Mouse (Mus musculus) MEL-GATA-1-ER (cell line): ENCODE measurements around the gene Cep83.
A peak's percentile ranks its signal among the peaks of the same experiment; 100 is the strongest.

Experiments
- DNase-seq: peaks from one replicate; pipeline ENCODE4 v3.0.0-alpha.2; 2012; ENCODE audit warnings: low read depth; ENCODE audit errors: extremely low read depth

Gene Cep83

DNA sequence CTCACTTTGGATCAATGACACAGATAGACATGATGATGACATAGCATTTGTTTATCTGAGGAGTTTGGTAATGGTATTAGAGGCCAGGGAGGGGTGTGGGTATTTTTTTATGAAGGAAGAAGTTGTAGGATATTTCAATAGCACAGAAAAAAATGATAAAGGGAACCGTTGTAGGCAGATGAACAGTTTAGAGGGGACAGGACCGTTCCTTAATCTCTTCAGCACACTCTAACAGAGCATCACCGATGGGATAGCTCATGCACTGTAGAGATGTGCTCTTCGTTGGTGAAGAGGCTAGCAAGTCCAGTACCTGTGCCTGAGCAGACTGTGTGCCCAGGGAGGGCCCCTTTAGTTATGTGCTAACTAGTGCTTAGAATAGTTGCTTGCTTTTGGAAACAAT, 90.9 kb downstream of the Cep83 start:
- no peak for DNase-seq

DNA sequence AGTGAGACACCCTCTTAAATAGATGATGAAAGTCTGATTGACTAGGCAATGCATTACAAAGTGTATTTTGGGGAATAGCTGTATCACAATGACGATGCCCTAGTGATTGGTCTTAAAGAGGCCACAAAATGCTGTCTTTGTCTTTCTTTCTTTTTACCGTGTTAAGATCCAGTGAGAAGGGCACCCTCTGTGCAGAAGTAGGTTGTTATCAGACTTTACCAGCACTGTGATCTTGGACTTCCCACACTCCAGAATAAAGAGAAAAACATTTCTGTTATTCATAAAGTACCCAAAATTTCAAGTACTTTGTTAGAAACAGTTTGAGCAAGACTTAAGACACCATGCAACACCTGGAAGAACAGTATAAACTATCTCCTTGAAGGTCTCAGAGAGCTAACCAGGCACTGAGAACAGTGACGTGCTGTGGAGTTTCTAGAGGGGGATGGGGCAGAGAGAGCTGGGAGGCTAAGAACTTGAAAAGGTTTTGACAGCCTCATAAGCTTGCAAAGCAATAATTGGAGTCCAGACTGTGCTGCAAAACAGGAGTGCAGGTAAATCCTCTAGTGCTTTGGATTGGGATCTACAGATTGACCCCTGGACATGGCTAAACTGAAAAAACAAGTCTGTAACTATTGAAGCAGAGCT, 92.3 kb downstream of the Cep83 start:
- DNase-seq = no peak

DNA sequence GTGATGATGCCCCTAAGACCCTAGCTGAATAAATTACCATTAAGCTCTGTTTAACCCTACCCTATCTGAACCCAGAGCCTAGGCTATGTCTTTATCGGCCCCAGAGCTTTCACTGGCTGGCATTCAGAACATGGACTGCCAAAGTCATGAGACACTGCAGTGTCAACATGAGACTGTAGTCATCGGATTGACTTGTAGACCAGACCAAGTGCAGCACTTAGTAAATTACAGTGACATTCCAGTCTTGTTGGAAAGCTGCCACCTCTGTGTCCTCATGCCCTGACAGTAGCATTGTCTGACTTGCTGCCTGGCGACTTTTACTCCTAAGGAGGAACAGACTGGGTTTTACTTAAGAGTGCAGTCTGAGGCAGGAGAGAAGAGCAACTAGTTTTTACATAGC, 100.8 kb downstream of the Cep83 start:
- no peak for DNase-seq

DNA sequence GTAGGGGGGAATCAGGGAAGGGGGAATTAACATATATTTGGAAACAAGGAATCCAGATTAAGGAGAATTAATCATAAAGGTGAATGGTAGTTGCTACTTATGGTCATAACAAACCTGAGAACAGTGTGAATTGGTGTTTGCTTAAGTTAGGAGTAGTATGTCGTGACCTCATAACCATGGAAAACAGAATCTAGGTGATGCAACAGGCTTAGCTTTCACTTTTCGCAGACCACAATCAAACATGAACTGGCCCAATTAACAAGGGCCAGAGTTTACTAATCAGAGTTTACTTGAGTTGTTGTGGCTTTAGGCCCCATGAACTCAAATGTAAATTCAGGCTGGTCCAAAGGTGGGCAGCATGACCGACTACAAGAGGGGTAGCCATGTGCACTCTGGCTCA, 105.5 kb downstream of the Cep83 start:
- DNase-seq = no peak

DNA sequence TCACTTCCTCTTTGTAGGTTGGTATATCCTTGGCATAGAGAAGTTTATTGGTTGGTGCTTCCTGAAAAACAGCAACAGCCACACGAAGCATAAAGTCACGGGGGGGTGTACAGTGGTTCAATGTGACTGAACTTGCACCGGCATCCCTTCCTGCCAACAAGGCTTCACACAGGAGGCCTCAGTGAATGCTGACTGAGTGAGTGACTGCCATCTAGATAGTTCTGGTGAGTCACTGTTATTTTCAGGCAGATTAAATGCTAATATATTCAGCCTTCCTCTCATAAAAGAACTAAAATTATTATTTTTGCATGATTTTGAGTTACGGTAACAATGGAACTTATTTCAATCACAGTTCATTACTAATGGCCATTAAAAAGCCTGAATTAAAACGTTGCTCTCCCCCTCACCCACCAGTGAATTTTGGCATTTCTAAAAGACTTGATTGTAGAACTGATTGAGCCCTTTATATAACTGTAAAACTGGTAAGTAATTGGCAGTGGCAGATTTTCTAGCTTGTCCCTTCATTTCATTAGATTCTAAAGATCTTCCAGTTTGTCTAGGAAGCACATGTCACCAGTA, 106.3 kb downstream of the Cep83 start:
- DNase-seq = no peak

DNA sequence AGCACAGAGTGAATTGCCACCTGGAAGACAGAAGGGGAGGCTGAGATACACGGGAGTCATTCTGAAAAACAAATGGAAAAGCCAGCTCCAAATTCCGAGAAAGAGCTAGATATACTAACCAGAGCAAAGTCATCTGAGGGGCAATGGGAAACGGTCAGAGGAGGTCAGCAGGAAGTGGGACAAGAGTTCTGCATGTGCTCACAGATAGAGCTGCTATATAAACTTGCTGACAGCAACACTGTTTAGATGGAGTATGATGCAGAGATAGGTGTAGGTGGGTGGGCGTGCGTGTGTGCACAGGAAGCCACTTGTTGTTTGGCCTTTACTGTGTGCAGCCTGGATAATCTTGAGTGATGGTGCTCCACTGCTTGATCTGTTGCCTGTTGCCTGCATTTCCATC, 109.7 kb downstream of the Cep83 start:
- DNase-seq = no peak

DNA sequence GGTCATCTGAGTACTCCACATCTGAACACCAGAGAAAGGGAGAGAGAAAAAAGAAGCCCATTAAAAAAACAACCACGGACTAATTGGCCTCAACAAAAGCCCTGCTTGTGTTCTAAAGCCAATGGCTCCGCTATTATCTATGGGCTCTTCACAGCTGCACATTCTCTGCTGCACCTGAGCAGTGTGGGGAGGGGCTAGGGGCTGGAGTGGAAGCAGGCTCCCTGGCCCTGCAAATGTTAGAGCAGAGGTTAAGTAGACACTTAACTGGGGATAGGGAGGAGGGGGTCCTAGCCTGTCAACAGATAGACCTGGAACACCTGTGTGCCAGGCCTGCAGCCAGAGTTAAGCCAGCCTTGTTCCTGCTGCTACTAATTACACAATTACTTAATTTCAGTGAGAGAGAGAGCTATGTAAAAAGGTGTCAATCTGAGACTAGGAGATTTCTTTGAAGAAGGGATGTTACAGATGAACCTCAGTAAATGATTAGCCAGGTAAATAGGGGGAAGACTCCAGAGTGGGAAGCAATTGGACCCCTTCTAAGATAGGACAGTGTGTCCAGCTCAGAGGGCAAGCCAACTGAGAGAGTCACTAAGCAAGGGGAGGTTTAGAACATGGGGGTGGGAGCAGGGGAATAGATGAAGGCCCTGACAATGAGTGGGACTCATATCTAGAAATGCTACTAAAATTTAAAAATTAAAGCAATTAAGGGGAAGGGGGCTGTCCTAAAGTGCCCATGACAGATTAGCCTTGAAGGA, 111.2 kb downstream of the Cep83 start:
- DNase-seq = no peak

DNA sequence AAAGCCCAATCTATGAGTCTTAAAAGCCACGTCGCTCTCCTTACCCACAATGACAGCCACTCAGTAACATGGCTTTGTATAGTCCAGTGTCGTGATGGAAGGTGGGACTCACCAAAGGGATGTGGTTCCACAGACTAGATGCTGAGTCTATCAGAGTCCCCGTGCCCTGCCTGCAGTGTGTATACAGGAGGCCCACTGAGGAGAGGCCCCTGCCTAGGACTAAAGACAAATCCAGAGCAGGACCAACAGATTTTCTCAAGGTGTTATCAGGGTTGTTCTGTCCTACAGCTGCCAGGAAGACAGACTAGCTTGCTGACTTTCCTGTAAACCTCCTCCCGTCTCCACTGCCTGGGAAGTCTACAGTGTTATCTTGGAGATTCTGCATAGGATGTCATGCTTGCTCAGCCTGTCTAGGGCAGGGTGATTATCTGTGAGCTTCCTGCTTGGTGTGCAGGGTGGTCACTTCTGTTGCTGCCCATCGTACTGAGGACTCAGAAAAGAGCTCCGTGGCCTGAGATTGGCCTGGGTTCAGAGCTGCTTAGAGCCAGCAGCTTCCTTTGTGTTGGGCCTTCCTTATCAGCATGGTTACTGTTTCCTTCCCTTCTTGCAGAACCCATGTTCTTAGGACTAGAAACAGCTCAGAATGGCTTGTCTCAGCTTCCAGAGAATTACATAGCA, 112.4 kb downstream of the Cep83 start:
- DNase-seq = peak; percentile 33

DNA sequence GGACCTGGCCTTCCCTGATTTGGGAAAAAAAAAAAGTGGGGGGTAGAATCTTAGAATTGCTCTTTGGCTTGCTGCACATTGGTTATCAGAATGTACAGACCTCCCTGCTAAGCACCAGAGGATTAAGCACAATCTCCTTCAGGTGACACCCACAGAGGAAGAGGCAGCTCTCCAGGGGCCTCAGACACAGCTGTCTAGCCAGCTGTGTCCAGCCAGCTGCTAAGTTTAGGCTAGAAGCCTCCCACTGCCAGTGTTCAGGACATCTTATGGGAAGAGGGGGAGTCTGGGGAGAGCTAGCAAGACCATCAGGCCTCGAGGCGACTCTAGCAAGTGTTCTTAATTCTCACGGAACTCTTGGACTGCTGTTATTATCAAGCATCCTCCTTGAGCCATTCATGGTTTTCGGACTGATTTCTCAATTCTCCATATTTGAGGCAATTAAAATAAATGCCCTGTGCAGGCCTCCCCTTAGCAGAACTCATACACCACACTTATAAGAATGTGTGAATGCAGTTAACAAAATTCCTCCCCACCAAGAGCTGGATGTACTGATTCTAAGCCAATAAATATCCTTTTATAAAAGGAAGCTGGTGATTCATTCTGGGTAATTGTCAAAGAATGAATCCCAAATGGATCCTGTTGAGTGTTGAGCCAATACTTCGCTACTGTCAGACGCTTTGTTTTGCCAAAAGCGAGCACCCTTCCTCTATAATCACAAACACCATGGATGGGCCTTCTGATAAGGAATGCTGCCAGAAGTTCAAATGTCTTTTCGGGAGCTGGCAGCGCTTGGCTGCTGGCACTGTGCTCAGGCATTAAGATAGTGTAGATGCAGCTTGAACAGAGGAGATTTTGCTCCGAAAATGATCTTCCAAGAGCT, 115.8 kb downstream of the Cep83 start:
- DNase-seq = no peak

DNA sequence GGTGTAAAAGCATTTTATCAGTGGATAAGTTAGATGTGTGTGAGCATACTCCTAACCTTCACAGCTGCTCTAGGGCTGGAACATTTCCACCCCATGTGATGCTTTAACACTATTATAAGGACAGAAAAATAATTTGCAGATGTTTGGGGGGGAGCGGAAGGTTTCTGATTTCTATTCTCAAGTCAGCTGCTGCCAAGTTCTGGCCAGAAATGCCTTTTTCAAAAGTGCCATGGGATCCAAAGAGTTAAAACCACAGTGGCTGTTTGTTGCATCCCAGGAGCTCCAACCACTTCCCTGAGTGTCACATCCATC, 116.4 kb downstream of the Cep83 start:
- no peak for DNase-seq

DNA sequence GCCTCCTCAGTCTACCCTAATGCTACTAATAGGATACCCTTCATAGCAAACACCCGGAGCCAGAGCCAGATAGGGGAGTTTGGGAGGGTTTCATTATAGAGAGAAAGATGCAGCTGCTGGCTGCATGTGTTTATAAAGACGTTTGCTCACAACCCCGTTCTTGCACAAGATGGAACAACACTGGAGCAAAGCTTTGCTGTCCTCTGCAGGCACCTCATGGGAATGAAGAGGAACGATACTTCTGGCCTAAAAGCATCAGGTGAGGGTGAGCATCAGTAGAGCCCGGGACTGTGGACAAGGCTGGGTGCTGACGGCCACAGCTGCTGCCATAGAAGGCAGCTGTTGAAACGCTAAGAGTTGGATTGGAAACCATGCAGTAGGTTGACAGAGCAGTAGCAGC, 118.9 kb downstream of the Cep83 start:
- DNase-seq = no peak

DNA sequence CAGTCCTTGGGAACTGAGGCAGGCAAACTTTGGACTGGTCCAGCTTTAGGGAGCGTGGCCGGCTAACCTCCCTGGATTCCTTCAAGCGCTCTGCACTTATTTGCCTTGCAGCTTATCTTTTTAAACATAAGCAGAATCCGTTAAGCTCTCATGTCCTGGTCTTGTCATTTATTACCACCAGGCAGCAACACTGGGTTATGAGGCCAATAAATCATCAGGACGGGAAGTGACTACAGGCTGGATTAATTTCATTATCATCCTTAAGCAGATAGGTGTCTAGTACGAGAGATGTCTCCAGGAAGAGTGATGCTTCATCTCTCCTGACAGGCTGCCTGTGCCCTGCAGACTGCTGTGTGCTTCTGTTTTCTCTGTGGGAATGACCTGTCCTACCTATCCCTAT, 119.8 kb downstream of the Cep83 start:
- DNase-seq = peak; percentile 70

DNA sequence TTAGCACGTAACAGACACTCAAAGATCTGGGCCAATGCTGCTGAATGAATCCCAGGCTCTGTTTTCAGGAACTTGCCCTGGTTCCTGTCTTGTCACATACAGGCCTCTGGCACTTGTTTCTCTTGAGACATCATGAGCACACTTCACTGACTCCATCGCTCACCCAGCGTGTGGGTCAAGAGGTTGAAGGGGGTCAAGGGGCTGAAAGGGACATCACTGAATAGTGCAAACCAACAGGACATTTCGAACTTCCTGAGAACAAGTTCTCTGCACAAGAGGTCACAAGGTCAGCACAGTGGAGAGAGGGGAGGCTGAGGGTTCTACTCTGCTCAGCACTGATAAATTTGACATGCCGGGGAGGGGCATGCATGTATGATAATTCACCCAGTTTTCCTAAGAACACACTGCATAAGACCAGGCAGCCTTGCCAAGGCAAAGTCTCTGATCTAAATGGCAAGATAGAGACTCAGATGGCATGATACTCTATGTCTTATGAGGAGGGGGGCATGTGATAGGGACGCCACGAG, 121.6 kb downstream of the Cep83 start:
- DNase-seq = no peak

DNA sequence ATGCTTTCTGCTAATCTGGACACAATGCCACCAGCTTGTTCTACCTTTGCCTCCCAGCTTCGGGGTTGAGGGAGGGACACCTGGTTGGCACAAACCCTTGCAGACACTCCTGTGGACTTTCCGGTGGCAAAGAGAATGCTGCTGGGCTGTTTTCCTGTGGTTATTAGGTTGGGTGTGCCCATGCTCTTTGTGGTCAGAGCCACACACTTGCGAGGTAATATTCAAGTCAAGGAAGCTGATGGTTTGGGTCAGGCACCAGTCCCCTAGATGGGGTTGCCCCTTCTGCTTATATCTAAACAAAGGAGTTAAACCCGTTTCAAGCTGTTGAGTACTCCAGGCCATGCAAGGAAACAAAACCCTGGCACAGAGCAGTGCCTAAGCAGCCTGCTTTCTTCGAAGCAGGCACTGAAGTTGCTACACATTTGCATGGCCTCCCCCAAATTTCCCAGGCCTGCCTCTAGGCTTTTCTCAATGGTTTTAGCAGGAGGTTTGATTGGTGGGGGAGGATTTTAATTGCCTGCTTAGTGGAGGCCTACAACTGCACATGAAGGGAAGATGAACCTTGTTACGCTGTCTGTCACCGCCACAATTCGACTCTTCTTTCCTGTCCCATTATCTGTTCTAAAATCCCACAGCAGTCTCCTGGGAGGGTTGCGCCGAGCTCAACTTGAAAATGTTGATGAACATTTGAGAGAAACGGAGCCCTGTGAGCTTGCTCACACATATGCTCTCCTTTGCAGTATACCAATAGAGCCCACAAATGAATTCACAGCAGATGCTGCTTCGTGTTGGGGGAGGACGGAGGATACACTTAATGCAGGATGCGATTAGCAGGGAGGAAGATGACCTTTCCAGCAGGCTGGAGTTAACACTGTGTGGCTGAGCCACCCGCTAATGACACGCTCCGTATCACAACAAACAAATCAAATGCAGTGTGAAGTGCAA, 123.7 kb downstream of the Cep83 start:
- DNase-seq = no peak

DNA sequence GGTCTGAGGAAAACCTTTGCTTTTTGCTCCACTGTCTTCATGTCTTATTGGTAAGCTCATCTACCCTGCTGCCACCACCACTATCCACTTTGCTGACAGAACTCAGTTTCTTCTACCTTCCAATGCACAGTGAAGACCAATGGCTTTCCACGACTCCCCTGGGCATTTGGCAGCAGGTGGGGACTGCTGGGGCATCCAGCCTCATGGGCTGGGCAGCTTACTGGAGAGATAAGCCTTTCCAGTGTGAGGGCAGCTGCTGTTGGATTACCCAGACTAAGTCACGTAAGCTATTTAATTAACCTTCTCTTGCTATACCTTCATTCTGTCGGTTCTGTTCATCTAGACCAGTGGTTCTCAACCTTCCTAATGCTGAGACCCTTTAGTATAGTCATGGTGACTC, 129.7 kb downstream of the Cep83 start:
- no peak for DNase-seq

DNA sequence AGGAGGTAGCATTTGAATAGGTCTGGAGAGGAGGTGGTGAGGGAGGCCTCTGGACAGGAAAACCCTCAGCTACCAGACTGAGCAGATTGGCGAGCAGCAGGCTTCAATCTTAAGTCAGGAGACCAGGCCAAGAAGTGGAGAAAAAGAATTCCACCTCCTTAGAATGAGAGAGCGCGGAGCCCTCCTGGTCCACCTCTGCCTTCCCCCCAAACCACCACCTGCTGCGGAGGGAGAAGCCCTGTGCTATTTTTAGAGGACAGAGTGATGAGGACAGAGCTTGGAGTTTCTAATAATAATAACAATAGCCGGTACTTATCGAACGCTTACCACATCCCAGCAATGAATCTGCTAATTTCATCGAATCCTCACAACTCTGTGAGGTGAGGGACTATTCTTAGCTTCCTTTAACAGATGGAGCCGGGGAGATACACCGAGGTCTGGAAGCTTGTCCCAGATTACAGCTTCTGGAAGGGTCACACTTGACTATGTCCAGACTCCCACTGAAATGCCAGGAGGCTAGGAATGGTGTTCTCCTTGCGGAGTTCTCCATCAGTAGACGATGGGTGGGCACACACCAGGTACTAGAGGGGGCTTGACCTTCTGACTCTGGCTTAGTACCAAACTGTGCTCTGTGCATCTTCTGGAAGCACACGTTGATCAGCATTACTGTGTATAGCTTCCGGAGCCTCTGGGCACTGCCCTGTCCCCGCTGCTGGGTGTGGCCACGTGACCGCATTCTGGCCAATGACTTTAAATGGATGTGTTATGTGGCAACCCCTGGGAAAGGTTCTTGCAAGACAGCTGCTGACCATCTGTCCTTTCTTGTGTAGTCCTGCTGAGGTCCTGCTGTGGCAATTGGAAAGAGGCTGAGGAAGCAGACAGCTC, 130.6 kb downstream of the Cep83 start:
- DNase-seq = no peak

DNA sequence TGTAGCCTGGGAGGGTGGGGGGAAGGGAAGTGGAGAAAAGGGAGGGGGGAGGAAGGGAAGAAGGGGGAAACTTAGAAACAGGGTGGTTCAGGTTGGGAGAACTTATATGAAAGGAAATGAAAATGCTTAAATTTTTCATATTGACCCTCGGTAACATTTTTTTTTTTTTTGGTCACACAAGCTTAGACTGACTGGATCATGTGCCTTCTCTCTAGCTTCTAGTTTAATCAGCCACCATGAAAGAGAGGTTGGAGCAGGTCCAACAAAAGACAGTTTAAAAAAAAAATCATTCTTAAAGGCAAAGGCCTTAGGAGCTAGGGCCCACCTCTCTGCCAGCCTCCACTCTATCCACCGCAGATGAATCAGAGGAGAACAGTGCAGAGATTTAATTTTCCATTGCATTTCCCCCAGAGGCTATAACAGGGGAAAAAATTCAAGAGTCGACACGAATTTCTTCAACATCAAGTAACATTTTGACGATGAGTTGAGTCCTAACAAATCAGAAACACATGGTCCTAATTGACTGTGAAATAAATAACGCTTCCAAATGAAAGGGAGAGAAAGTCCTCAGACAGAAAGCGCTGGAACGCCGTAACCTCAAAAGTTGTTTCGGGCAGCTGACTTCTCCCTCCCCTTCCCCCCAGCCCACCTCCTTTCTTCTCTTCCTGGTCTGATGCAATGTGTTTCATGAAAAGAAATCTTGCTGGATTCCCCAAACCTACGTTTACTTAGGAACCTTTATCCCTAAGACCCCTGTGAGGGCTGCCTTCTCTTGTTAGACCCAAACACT, 135.7 kb downstream of the Cep83 start:
- no peak for DNase-seq

DNA sequence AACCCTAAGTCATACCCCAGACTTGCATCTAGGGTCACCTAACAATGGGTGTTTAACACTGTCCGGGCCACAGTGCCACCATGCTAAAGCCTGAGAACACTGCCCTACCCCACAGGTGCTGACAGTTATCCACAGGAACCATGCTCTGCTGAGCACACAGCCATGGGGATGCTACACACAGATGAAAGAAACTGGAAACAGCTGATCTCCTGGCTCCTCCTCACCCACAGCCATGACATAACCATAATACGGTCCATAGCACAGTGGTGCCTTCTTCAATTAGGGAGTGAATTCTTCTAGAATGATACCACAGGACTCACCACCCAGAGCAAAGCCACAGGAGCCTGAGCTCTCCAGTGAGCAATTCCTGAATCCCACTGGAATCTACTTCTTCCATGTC, 137.5 kb downstream of the Cep83 start:
- DNase-seq = no peak
